Mouse (Mus musculus): ENCODE data around the gene Polg2. TPM values are rescaled to one million over a fixed set of nuclear protein-coding genes. Genes with fewer than 3 reads are reported as not detected.

Polg2 gene
- 8.3 and 10.8 TPM in 2 replicates for polyA plus RNA-seq (2012; rRNA removed)

DNA sequence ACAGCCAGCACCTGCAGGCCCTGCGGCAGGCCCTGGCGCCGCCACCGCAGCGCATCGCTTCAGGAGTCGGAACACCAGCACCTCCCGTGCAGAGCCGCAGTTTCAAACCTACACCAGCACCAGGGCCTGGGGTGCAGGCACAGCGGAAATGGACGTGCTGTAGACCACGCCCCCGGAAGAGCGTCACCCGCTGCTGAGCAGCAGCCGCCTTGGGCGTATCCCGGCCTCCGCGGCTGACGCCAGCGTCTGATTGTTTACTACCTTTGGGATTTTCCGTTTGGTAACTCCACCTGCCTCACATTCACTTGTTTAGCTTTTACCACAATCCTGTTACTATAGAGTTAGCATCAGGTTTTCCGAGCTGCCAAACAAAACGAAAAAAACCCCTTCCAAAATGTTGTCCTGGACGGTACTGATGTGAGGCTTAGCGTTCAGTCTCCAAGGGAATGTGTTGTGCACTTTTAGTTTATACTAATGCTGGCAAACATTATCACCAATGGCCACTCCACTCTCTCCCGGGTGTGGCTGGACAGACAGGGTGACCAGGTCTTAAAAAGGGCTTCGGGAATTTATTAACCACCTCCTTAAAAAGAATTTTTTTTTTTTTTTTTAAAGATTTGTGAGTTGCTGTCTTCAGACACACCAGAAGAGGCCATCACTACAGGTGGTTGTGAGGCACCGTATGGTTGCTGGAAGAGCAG lies at the start of gene Polg2:
Gene Polg2, minus strand, starts transcription at position 150 of the 701 bp plus-strand sequence.

DNA sequence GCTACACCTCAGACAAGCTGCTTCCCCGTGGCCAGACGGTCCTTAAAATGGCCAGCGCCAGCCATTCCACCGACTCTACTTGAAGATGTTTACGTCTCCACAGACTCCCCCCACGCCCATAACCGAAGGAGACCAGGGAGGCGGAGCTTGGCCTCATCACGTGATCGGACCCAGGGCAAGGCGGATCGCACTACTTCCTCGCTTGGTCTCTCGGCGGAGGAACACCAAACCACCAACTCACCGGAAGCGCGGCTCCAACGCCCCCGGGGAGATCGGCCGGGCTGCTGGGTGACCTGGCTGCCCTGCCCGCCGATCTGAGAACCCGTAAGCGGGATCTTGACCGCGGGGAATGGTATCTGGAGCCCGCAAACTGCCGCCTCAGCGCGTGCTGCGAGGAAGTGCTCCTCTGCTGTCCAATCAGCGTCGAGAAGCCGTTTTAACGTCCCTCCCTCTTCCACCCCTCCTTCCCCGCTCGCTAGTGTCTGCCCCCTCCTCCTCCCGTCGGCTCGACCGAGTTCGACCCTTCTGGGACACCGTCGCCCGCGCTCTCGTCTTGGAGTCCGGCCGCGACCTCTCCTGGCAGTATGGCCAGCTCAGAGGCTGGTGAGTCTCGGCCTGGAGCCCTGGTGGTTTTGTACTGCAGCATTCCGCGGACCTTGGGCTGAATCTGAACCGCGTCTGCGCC lies 9.6 kb upstream of the Polg2 start, which contains the start of the genes Ddx5 and Cep95:
Gene Ddx5, minus strand, starts transcription at position 411 of the 685 bp plus-strand sequence.
Gene Cep95, plus strand, starts transcription at position 478 of the 685 bp plus-strand sequence.

DNA sequence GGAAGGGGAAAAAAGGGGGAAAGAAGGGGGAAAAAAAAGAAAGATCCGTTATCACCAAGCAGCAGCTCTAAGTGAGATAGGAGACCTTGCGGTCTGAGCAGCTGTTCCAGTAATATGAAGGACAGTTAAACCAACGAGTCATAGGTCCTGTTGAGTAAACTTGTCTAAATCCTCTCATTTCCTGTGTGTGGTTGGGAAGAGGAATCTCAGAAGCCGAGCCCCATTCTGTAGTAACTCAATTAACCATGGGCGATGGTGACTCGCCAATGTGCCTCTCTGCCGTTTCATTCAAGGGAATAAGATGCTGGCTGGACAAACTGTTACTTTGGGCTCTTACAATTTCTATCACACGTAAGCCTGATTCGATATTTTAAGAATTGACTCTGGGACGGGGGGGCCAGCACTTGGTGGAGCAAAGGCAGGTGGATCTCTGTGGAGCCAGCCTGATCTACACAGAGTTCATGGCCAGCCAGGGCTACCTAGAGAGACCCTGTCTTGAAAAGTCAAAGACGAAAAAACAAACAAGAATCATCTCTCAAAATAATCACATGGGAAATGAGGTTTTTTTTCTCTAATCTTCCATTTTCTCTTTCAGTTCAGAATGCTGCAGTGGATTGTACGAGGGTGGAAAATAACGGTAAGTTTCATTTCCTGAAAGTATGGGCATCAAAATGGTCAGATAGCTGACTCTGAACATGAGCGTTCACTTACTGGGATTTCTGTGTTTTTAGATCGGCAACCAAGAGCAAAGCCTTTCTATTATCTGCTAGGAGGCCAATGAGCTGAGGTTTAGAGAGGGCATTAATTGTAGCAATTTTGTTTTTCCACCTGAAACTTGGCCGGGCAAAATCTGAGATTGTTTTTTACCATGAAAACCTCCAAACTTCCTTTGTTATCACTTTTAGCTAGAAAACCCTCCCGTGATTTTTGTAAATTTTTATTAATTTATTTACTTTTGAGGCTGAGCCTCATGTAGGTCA lies 28.0 kb downstream of the Polg2 start, which contains the start of gene Milr1:
Gene Milr1, plus strand, starts transcription at position 188 of the 980 bp plus-strand sequence.

DNA sequence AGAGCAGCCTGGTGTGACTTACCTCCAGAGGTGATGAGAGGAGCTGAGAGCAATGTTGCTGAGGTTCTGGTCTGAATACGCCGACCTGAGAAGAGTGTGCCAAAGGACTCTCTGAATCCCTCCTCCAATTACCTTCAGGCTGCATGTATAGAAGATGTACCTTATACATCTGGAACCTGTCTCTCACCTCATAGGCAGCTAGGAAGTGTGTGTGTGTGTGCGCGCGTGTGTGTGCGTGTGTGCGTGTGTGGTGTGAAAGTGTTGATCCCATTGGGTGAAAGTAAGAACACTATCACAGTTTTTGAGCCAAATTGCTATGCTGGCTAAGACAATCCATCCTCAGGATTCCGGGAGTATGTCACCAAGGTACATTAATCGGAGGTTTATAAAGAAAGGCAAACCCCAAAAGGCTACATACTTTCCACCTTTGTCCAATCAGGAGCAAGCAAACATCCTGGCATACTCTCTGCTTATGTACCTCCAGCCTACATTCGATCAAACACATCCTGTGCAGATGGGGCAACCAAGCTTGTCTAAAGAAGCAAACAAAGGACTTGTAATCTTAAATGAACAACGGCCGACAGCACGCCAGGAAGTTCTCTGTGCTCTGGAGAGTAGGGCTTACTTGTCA lies 29.1 kb downstream of the Polg2 start, which contains the start of gene Pecam1:
Gene Pecam1, minus strand, starts transcription at position 508 of the 631 bp plus-strand sequence.

Other genes with a start within 250 kb of the Polg2 start
- 9.3 and 9.8 TPM in 2 replicates for gene Tex2, start 166.1 kb downstream of the Polg2 start, polyA plus RNA-seq (2012; rRNA removed)
- 16.7 and 26.3 TPM in 2 replicates for gene Pecam1, start 28.9 kb downstream of the Polg2 start, polyA plus RNA-seq (2012; rRNA removed)
- 0.77 and 1.0 TPM in 2 replicates for gene Milr1, start 28.3 kb downstream of the Polg2 start, polyA plus RNA-seq (2012; rRNA removed)
- gene Ddx5, start 9.6 kb upstream of the Polg2 start, polyA plus RNA-seq (2012; rRNA removed) = 671 and 1,179 TPM in 2 replicates
- 32.5 and 33.3 TPM in 2 replicates for gene Cep95, start 9.7 kb upstream of the Polg2 start, polyA plus RNA-seq (2012; rRNA removed)
- gene Smurf2, start 141.2 kb upstream of the Polg2 start, polyA plus RNA-seq (2012; rRNA removed) = 16.7 and 26.5 TPM in 2 replicates
- 439 and 461 TPM in 2 replicates for gene Kpna2, start 220.0 kb upstream of the Polg2 start, polyA plus RNA-seq (2012; rRNA removed)
- gene 1810010H24Rik, start 246.1 kb upstream of the Polg2 start, polyA plus RNA-seq (2012; rRNA removed) = 1.8 and 2.3 TPM in 2 replicates